Mouse (Mus musculus): Measurements from ENCODE around the gene Fam163b.

Fam163b gene

GRCm38 (mm10) chr2:27088700-27089099 is 53.6 kb downstream of the Fam163b start:
- DNase-seq (ENCODE audit: extremely low read depth, insufficient read length, low spot score) = no peak

- no peak for DNase-seq (ENCODE audit: extremely low read depth, insufficient read length, low spot score)
Observed at GRCm38 (mm10) chr2:27088071-27088644, 54.1 kb downstream of the Fam163b start.

- no peak for DNase-seq (ENCODE audit: extremely low read depth, insufficient read length, low spot score)
Observed at GRCm38 (mm10) chr2:27087581-27087980, 54.7 kb downstream of the Fam163b start.

- DNase-seq (ENCODE audit: extremely low read depth, insufficient read length, low spot score) = no peak
Observed at GRCm38 (mm10) chr2:27086483-27087010, 55.7 kb downstream of the Fam163b start.

GRCm38 (mm10) chr2:27085801-27086200 is 56.5 kb downstream of the Fam163b start:
- no peak for DNase-seq (ENCODE audit: extremely low read depth, insufficient read length, low spot score)

GRCm38 (mm10) chr2:27084963-27085362 is 57.3 kb downstream of the Fam163b start:
- DNase-seq (ENCODE audit: extremely low read depth, insufficient read length, low spot score) = no peak

GRCm38 (mm10) chr2:27083761-27084475 is 58.4 kb downstream of the Fam163b start:
- no peak for DNase-seq (ENCODE audit: extremely low read depth, insufficient read length, low spot score)

GRCm38 (mm10) chr2:27079649-27080048 is 62.6 kb downstream of the Fam163b start:
- no peak for DNase-seq (ENCODE audit: extremely low read depth, insufficient read length, low spot score)

GRCm38 (mm10) chr2:27079152-27079584 is 63.1 kb downstream of the Fam163b start, which contains the start of gene Adamtsl2:
Gene Adamtsl2, plus strand, starts transcription at chr2:27079379.
- DNase-seq (ENCODE audit: extremely low read depth, insufficient read length, low spot score) = peak; percentile 83

- DNase-seq (ENCODE audit: extremely low read depth, insufficient read length, low spot score) = no peak
Observed at GRCm38 (mm10) chr2:27078312-27078711, 64.0 kb downstream of the Fam163b start.

- peak; percentile 65 for DNase-seq (ENCODE audit: extremely low read depth, insufficient read length, low spot score)
Observed at GRCm38 (mm10) chr2:27077655-27078244, 64.5 kb downstream of the Fam163b start.

GRCm38 (mm10) chr2:27075485-27075884 is 66.8 kb downstream of the Fam163b start:
- DNase-seq (ENCODE audit: extremely low read depth, insufficient read length, low spot score) = no peak

- DNase-seq (ENCODE audit: extremely low read depth, insufficient read length, low spot score) = no peak
Observed at GRCm38 (mm10) chr2:27074804-27075203, 67.5 kb downstream of the Fam163b start.

- no peak for DNase-seq (ENCODE audit: extremely low read depth, insufficient read length, low spot score)
Observed at GRCm38 (mm10) chr2:27073407-27073806, 68.9 kb downstream of the Fam163b start.

- no peak for DNase-seq (ENCODE audit: extremely low read depth, insufficient read length, low spot score)
Observed at GRCm38 (mm10) chr2:27071978-27072377, 70.3 kb downstream of the Fam163b start, which contains the start of gene Mymk. Gene Mymk, minus strand, starts transcription at chr2:27072179.

GRCm38 (mm10) chr2:27071137-27071536 is 71.2 kb downstream of the Fam163b start:
- peak; percentile 26 for DNase-seq (ENCODE audit: extremely low read depth, insufficient read length, low spot score)

GRCm38 (mm10) chr2:27070247-27070813 is 72.0 kb downstream of the Fam163b start:
- DNase-seq (ENCODE audit: extremely low read depth, insufficient read length, low spot score) = no peak

- DNase-seq (ENCODE audit: extremely low read depth, insufficient read length, low spot score) = no peak
Observed at GRCm38 (mm10) chr2:27069646-27070045, 72.6 kb downstream of the Fam163b start.

- no peak for DNase-seq (ENCODE audit: extremely low read depth, insufficient read length, low spot score)
Observed at GRCm38 (mm10) chr2:27067996-27068395, 74.3 kb downstream of the Fam163b start.

GRCm38 (mm10) chr2:27067124-27067523 is 75.2 kb downstream of the Fam163b start:
- DNase-seq (ENCODE audit: extremely low read depth, insufficient read length, low spot score) = no peak
